Mouse (Mus musculus): ENCODE results near the gene Ripor1.

- TF ChIP-seq POLR2A (IDR thresholded peaks at IDR 0.05; ENCODE audit: insufficient read depth, low read length), result no peak
- no peak for TF ChIP-seq CTCF (IDR thresholded peaks at IDR 0.05; ENCODE audit: low read depth, low read length)
- TF ChIP-seq EP300 (IDR thresholded peaks at IDR 0.05; ENCODE audit: insufficient read depth, low read depth, low read length), result no peak
Observed at GRCm38 (mm10) chr8:105593859-105594258, 11.2 kb upstream of the Ripor1 start.
